Mouse (Mus musculus) kidney, embryonic 14.5 days (tissue): ENCODE measurements around the gene Cttn. TPM values are rescaled to one million over a fixed set of nuclear protein-coding genes. Genes with fewer than 3 reads are reported as not detected.

Experiments
- ATAC-seq: fragments of 200-750 bp; cut with Nextera tagmentation; 2 replicates; pipeline ENCODE4 v1.8.0; 2017; ENCODE audit warnings: moderate number of reproducible peaks, mild to moderate bottlenecking, moderate TSS enrichment, moderate library complexity; ENCODE audit not compliant: low FRiP score, low TSS enrichment
- H3K27ac ChIP-seq: fragments of 300-500 bp; sonication (generic); 2 replicates; pipeline ENCODE4 v1.5.1; 2014; ENCODE audit warnings: low read depth, mild to moderate bottlenecking, low read length, moderate library complexity, mixed read lengths
- H3K27me3 ChIP-seq: fragments of 300-500 bp; sonication (generic); 2 replicates; pipeline ENCODE4 v1.6.1; 2014; ENCODE audit warnings: mild to moderate bottlenecking, low read length; ENCODE audit not compliant: control insufficient read depth, insufficient read depth
- H3K36me3 ChIP-seq: fragments of 300-500 bp; sonication (generic); 2 replicates; pipeline ENCODE4 v1.6.1; 2014; ENCODE audit warnings: low read length, mixed read lengths; ENCODE audit not compliant: control insufficient read depth, insufficient read depth
- H3K4me1 ChIP-seq: fragments of 300-500 bp; sonication (generic); 2 replicates; pipeline ENCODE4 v1.6.1; 2014; ENCODE audit warnings: low read length, mixed read lengths; ENCODE audit not compliant: control insufficient read depth, insufficient read depth
- H3K4me2 ChIP-seq: fragments of 300-500 bp; sonication (generic); replicated peaks from 2 replicates; pipeline ENCODE4 v1.6.1; 2014; ENCODE audit warnings: low read depth, mild to moderate bottlenecking, low read length
- H3K4me3 ChIP-seq: fragments of 300-500 bp; sonication (generic); 2 replicates; pipeline ENCODE4 v1.5.1; 2014; ENCODE audit warnings: mild to moderate bottlenecking, low read length
- H3K9ac ChIP-seq: fragments of 300-500 bp; sonication (generic); 2 replicates; pipeline ENCODE4 v1.6.1; 2014; ENCODE audit warnings: low read depth, mild to moderate bottlenecking, low read length, moderate library complexity
- H3K9me3 ChIP-seq: fragments of 300-500 bp; sonication (generic); 2 replicates; pipeline ENCODE4 v1.6.1; 2016; ENCODE audit warnings: low read length; ENCODE audit not compliant: control insufficient read depth
- WGBS: fragments of 180-500 bp; shearing (Covaris S2); extraction: QIAGEN DNeasy Blood & Tissue Kit; methylation state at CpG from one replicate; pipeline ENCODE4 v1.1.7; 2014; 5-methylcytosine and 5-hydroxymethylcytosine counted together
- polyA plus RNA-seq: library from polyadenylated mRNA; unstranded; fragments of >200 nt; fragmentation: Nextera tagmentation; extraction: Ambion mirVana; gene quantifications from 2 replicates; pipeline ENCODE4 v1.2.1, GENCODE M21; 2014

Cttn gene
- polyA plus RNA-seq, 1 experiment from 2014 or later: 177 TPM

DNA sequence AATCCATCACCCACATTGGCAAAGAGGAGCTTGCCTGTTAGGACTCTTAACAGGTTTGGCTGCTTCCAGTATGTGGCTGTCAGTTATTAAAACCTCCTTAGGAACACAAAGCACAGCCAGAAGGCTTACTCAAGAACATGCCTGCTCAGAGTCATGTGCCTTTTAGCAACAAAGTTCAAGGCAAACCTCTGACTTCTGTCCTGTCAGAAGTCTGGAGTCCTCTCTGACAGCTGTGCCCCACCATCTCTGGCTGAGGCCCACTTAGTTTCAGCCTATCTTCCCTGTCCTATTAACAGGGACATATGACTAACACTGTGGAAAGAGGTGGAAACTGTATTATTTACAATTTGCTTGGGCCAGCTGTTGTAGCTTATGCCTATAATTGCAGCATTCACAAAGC lies 9.5 kb upstream of the Cttn start:
- ATAC-seq: no peak
- Histone ChIP-seq H3K27ac (no peak overlapping the region), H3K4me1 (no peaks in the 10 kb centered on the region), H3K27me3 (no peaks in the 10 kb centered on the region), H3K9ac (no peak overlapping the region), H3K4me2 (no peak overlapping the region), H3K36me3 (peaks cover 78% of the 10 kb centered on the region), H3K9me3 (no peaks in the 10 kb centered on the region), H3K4me3 (no peak overlapping the region)

DNA sequence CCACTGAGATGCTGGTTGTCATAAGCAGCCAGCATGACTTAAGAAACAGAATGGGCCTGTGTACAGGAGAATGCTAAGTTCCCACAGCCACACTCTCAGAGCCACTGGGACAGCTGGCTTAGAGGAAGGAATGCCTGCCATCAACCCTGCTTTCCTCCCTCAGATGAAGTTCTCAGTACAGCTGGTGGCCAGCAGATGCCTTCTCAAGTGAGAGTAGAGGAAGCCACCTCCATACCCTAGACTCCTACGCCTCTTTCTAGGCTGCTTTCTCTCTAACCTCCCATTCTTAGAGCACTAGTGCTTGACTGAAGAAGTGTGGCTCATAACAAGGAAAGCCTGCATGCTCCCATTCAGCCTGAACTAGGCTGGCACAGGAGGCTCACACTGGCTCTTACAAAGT lies 8.8 kb upstream of the Cttn start:
- Histone ChIP-seq H3K27ac (no peak overlapping the region), H3K4me1 (no peaks in the 10 kb centered on the region), H3K27me3 (no peaks in the 10 kb centered on the region), H3K4me3 (no peak overlapping the region), H3K36me3 (peaks cover 71% of the 10 kb centered on the region), H3K9me3 (no peaks in the 10 kb centered on the region), H3K4me2 (no peak overlapping the region), H3K9ac (no peak overlapping the region)
- 94% methylated on average over 1 of the region's 1 CpGs for WGBS
- no peak for ATAC-seq

DNA sequence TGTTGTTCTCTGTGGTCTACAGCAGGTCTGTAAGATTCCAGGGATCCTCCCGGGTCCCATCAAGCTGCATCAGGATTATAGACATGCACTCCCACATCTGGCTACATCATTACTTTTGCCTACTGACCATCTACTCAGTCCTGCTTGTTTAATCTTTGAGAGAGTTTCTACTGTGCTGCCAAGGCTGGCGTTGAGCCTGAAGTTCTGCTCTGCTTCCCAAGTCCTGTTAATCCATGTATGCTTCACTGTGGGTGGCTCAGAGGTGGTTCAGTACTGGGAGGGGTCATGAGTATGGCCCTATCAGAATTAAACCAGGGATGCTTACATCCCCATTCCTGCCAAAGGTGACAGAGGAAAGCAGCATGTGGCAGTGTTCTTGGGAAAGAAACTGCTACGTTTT lies 4.9 kb upstream of the Cttn start:
- WGBS: 98% methylated on average over 3 of the region's 3 CpGs
- ATAC-seq: no peak
- H3K4me1 ChIP-seq: no peaks in the 10 kb centered on the region

DNA sequence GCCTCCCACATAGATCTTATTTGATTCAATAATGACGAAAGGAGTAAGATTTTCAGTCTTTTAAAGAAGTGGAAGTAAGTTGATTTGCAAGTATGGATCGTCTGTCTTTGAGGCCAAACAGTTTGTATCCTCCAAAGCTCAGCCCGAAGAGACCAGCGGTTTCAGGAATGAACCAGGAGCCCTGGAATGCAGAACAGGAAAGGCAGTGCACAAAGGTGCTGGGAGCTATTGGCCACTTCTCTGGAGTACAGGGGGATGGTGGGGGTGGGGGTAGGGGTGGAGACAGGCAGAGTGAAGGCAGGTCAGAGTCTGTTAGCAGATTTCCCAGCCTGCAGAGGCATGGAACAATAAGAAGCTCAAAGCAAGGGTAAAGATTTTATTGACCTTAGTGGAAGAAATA lies 2.7 kb upstream of the Cttn start:
- H3K9me3 ChIP-seq: no peaks in the 10 kb centered on the region
- H3K4me3 ChIP-seq: no peak overlapping the region
- peaks cover 12% of the 10 kb centered on the region for H3K4me1 ChIP-seq
- H3K36me3 ChIP-seq: peaks cover 18% of the 10 kb centered on the region
- H3K9ac ChIP-seq: no peak overlapping the region
- ATAC-seq: no peak
- H3K4me2 ChIP-seq: no peak overlapping the region
- WGBS: 61% methylated on average over 4 of the region's 4 CpGs
- no peaks in the 10 kb centered on the region for H3K27me3 ChIP-seq
- H3K27ac ChIP-seq: no peak overlapping the region

More for the DNA sequence above, 4.9 kb upstream of the Cttn start:
- Histone ChIP-seq H3K36me3 (peaks cover 36% of the 10 kb centered on the region), H3K9ac (no peak overlapping the region), H3K27ac (no peak overlapping the region), H3K9me3 (no peaks in the 10 kb centered on the region), H3K4me3 (no peak overlapping the region), H3K27me3 (no peaks in the 10 kb centered on the region), H3K4me2 (no peak overlapping the region)

DNA sequence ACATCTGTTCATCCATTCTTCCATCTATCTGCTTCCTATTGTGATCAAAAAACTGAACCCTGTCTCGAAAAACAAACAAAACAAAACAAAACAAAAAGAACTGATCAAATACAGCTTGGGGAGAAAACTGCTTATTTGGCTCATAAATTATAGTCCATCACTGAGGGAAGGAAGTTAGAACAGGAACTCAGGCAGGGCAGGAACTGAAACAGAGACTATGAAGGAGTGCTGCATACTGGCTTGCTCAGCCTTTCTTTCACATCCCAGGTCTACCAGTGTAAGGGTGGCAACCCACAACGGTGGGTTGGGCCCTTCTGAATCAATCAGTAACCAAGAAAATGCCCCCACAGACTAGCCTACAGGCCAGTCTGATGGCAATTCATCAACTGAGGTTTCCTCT lies 294 bp upstream of the Cttn start:
- H3K27ac ChIP-seq: peak overlapping the region; percentile 72; the same call in 1 of the 2 replicates
- peaks cover 9% of the 10 kb centered on the region for H3K36me3 ChIP-seq
- peak overlapping the region; percentile 72 for H3K4me2 ChIP-seq
- ATAC-seq: no peak
- H3K9me3 ChIP-seq: no peaks in the 10 kb centered on the region
- H3K4me1 ChIP-seq: peaks cover 18% of the 10 kb centered on the region
- WGBS: 78% methylated on average over 2 of the region's 2 CpGs
- peak overlapping the region; percentile 96; the same call in 1 of the 2 replicates for H3K9ac ChIP-seq
- H3K27me3 ChIP-seq: no peaks in the 10 kb centered on the region
- peak overlapping the region; percentile 95 for H3K4me3 ChIP-seq

DNA sequence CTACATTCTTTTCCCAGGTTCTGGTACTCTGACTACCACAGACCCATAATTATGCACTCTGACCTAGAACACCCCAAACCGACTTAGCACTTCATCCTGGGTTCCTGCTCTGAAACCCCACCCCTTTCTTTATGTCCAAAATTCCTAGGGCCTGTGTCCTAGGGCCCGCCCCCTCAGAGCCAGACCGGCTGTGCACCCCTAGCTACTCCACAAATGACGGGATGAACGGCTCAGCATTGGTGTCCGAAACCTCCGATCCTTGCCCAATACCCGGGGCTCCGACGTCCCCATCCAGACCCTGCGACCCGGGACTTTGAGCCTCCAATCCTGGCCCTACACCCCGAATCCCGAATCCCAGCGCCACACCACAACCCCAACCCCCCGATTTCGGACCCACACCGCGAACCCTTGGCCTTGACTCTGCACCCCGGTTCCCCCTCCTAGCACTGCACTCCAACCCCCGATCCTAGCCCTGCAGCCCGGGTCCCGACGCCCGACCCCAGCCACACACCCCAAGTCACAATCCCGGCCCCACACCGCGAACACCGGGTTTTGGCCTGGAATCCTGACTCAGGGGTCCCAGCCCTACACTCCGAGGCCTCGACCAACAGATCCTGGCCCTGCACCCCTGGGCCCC lies 783 bp downstream of the Cttn start:
- H3K4me2 ChIP-seq: peak overlapping the region; percentile 72
- H3K9me3 ChIP-seq: no peaks in the 10 kb centered on the region
- peak; percentile 21; the same call in 1 of the 2 replicates for ATAC-seq
- peaks cover 18% of the 10 kb centered on the region for H3K4me1 ChIP-seq
- H3K27ac ChIP-seq: peak overlapping the region; percentile 78
- peak overlapping the region; percentile 96 for H3K9ac ChIP-seq
- peaks cover 12% of the 10 kb centered on the region; the same call in 1 of the 2 replicates for H3K36me3 ChIP-seq
- H3K4me3 ChIP-seq: peak overlapping the region; percentile 95
- no peaks in the 10 kb centered on the region for H3K27me3 ChIP-seq
- WGBS: 1% methylated on average over 31 of the region's 31 CpGs

GRCm38 (mm10) chr7:144469181-144469641 lies 1.6 kb downstream of the Cttn start:
- 10% methylated on average over 4 of the region's 4 CpGs for WGBS
- peak overlapping the region; percentile 78 for H3K27ac ChIP-seq

GRCm38 (mm10) chr7:144468741-144469140 lies 2.1 kb downstream of the Cttn start:
- Histone ChIP-seq H3K9ac (peak overlapping the region; percentile 96; the same call in 1 of the 2 replicates), H3K9me3 (no peaks in the 10 kb centered on the region), H3K4me1 (peaks cover 18% of the 10 kb centered on the region), H3K27ac (no peak overlapping the region), H3K36me3 (peaks cover 24% of the 10 kb centered on the region), H3K27me3 (no peaks in the 10 kb centered on the region), H3K4me2 (peak overlapping the region; percentile 72), H3K4me3 (peak overlapping the region; percentile 95; the same call in 1 of the 2 replicates)
- ATAC-seq: no peak
- WGBS: 73% methylated on average over 5 of the region's 5 CpGs

More at GRCm38 (mm10) chr7:144469181-144469641, 1.6 kb downstream of the Cttn start:
- peak; percentile 22 for ATAC-seq
- Histone ChIP-seq H3K4me3 (peak overlapping the region; percentile 95), H3K27me3 (no peaks in the 10 kb centered on the region), H3K4me1 (peaks cover 18% of the 10 kb centered on the region), H3K4me2 (peak overlapping the region; percentile 72), H3K9me3 (no peaks in the 10 kb centered on the region), H3K9ac (peak overlapping the region; percentile 96), H3K36me3 (peaks cover 20% of the 10 kb centered on the region)

DNA sequence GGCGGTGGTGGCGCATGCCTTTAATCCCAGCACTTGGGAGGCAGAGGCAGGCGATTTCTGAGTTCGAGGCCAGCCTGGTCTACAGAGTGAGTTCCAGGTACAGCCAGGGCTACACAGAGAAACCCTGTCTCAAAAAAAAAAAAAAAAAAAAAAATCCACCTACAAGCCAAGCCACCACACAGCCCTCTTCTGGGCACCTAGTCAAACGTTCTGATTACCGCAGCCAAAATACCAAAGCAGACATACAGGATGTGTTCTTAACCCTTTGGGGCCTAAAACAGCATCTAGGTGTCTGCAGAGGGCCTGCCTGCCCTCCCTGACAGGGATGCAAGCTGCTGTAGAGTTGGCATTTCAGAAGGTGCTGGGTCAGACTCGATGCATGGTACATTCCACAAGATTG lies 8.2 kb downstream of the Cttn start:
- no peaks in the 10 kb centered on the region for H3K4me1 ChIP-seq
- H3K27ac ChIP-seq: no peak overlapping the region
- no peaks in the 10 kb centered on the region for H3K27me3 ChIP-seq
- H3K9me3 ChIP-seq: no peaks in the 10 kb centered on the region
- WGBS: 86% methylated on average over 7 of the region's 7 CpGs
- H3K36me3 ChIP-seq: peaks cover 82% of the 10 kb centered on the region
- H3K4me2 ChIP-seq: no peak overlapping the region
- no peak for ATAC-seq
- H3K4me3 ChIP-seq: no peak overlapping the region
- H3K9ac ChIP-seq: no peak overlapping the region
